Mouse (Mus musculus) kidney, postnatal 10 days (tissue): ENCODE measurements around the gene Ocrl.
A peak's percentile ranks its signal among the peaks of the same experiment; 100 is the strongest.

ENCODE experiments used
- DNase-seq: peaks from one replicate; pipeline ENCODE4 v3.0.0; 2021; ENCODE audit warnings: mixed read lengths

Ocrl gene

DNA sequence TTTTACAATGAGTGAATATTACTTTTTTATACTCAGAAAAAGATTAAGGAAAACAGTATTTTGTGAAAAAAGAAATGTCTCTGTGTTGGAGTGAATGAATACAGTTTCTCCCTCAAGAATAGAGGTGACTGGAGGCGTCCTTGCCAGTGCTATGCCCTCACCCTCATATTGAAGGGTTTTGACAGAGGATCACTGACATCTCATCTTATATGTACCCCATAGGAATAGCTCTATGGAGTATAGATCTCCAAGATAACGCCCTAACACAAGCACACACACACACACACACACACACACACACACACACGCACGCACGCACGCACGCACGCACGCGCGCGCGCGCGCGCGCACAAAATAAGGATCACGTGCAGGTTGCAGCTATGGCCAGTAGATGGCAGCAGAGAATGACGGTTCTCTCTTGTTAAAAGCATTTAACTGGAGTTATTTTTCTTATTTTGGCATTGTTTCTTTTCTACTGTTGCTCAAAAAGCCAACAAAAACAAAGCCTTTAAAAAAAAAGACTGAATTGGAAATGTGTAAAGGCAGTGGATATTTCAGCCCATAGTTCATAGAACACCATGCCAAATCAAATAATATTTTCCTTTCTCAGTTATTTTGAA lies 72.9 kb downstream of the Ocrl start:
- DNase-seq, result peak; percentile 76

DNA sequence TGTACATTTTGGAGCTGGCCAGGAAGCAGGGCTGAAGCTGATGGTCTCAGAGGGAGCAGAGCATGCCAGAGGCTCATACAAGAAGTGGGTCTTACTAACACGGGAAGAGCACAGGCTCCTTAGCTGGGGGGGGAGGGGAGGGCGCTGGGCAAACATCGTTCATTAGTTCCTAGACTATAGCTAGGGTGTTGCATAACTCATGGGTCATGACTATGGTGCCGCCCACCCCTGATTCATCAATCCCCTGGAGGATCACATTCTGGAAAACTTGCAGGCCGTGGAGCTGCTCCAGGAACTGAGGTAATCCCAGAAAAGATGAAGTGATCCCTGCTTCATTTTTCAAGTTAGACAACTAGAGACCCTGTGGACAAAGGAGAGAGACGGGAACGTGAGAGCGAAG lies 75.8 kb downstream of the Ocrl start:
- DNase-seq, result no peak

DNA sequence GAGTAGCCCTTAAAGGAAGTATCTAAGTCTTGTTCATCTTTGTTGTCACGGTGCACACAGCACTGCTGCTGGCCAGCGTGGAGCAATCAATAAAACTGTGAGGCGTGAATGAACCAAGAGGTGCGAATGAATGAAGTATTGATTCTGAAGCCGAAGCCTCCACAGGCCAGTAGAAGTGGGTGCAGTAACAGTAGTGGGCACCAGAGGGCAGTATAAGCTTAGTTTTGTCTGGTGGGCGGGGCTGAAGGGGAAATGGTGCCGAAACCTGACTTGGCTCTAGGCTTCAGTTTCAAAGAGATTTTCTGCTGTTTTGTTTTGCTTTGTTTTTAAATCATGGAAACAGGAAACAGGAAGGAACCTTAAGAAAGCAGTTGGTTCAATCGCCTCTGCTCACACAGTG lies 80.4 kb downstream of the Ocrl start:
- peak; percentile 82 for DNase-seq

DNA sequence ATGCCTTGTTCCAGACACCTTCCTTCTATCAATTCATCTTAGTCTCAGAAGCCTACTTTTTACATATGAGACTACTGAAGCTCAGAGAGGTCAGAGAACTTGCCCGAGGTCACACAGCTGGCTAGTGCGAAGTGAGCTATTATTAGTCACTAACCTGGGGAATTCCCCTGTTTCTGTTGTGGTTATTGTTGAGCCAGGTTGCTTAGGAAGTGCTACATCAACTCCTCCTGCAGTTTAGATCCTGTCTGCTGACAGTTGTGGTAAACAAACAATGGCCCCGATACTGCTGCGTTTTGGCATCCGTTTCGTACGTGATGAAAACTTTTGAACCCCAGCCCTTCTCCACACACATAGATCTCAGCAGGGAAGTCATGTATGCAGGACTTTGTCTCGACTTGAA lies 86.2 kb downstream of the Ocrl start:
- no peak for DNase-seq

DNA sequence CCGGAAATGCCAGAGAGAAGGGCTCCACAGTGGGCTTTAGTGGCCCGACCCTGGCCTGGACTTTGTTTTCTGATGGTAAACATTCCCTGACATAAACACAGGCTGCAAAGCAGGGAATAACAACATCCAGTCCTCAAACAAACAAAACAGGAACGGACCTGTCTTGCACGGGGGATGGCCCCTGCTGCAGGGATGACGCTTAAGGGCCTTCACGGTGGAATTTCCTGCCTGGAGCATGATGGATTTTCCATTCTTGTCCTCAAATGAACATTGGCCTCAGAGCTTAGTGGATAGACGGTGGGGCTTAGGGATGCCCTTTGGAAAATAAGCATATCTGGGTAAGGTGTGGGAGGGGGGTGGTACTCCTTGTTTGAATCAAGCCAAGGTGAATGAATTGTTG lies 89.0 kb downstream of the Ocrl start:
- no peak for DNase-seq

DNA sequence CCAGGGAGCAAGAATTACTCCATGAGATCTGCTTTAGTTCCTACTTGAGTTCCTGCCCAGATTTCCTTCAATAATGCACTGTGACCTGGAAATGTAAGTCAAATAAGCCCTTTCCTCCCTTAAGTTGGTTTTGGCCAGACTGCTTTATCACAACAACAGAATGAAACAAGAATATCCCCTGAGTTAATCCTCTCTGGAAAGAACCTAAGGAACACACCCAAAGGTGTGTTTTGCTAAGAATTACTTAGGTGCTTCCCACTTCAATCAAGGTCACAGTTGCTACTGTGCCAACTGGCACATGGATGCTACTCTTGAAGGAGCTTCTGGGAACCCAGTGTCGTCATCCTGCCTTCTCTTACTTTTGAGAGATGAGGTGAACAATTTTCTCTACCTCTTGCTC lies 92.6 kb downstream of the Ocrl start:
- DNase-seq, result no peak

DNA sequence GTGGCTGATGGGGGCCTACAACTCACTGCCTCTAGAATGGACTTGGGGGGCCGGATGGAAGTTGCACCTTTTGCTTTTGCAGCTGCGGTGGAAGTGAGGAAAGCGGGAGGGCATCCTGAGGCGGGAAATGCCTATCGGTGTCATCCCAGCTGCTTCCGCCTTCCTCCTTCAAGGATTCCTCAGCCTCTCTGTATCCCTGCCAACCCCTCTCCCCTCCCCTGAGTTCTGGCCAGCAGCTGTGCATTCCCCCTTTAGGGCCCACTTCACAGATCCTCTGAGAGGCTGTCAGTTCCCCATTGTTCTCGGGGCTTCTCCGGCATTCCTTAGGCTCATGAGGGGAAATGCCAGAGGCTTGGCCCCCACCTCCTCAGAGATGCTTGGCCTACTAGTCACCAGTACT lies 93.9 kb downstream of the Ocrl start:
- peak; percentile 40 for DNase-seq

DNA sequence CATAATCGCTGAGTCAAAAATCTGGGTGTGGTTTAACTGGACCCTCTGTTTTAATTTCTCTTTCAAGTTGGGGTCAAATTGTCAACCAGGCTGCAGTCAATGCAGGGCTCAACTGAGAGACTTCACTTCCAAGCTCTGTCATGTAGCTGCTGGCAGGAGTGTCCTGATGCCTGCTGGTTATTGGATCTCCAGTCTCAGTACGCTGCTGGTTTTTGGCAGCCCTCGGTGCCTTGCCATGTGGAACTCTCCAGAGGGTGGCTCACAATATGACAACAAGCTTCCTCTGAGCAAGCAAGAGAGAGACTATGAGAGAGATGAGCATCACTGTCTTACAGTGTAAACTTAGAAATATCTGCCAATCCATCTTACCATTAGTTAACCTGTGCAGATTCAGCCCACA lies 99.5 kb downstream of the Ocrl start:
- no peak for DNase-seq
